Mouse (Mus musculus) thymus, adult 2 months (tissue): ENCODE measurements around the gene Olfr1020.

Experiments
- CTCF ChIP-seq: fragments of 200-500 bp; IDR thresholded peaks from 2 replicates; pipeline ENCODE4 v1.5.1; 2012; ENCODE audit warnings: mild to moderate bottlenecking, control low read depth, low read length, moderate library complexity, borderline replicate concordance; ENCODE audit not compliant: control insufficient read depth, poor library complexity, insufficient read depth; ENCODE audit errors: extremely low read depth
- POLR2A ChIP-seq: fragments of 200-500 bp; IDR thresholded peaks from 2 replicates; pipeline ENCODE4 v1.6.1; 2012; ENCODE audit warnings: mild to moderate bottlenecking, low read length, control low read depth, moderate library complexity; ENCODE audit not compliant: control insufficient read depth, poor library complexity, insufficient read depth; ENCODE audit errors: extremely low read depth

DNA sequence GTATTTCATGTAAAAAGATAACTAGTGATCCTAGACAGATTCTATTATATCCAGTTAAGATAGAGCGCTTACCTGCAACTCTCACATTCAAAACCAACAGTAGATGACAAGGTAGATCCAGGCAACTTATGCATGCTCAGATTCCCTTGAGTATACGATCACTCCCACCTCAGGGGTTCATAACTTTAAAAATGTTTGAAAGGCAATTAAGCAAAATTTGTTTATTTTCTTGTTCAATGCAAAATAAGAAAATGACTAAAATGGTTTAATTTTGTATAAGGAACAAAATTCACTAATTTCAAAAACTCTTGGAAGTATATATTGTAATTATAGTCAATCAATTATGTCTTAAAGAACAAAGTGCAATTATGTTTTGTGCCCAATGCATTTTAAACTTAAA is 44.4 kb upstream of the Olfr1020 start, which contains the start of gene Olfr1016:
- TF ChIP-seq POLR2A: no peak
- TF ChIP-seq CTCF: no peak
